Mouse (Mus musculus): ENCODE measurements around the gene Ugt1a6a. TPM values are rescaled to one million over a fixed set of nuclear protein-coding genes. Genes with fewer than 3 reads are reported as not detected.

The Ugt1a6a gene
- polyA plus RNA-seq, 1 experiment from 2014 or later = not detected

GRCm38 (mm10) chr1:88232664-88233380 is 98.2 kb downstream of the Ugt1a6a start:
- Histone ChIP-seq H3K27me3 (ENCODE audit: control insufficient read depth, insufficient read depth, low read length) (no peaks in the 10 kb centered on the region), H3K9ac (ENCODE audit: low read length) (no peak overlapping the region), H3K9me3 (ENCODE audit: control insufficient read depth, low read length) (peaks cover 93% of the 10 kb centered on the region), H3K4me3 (ENCODE audit: low read depth, low read length) (no peak overlapping the region), H3K4me2 (ENCODE audit: low read depth) (no peak overlapping the region), H3K36me3 (ENCODE audit: control insufficient read depth, insufficient read depth, low read length) (no peaks in the 10 kb centered on the region), H3K27ac (ENCODE audit: low read depth, low read length) (no peak overlapping the region), H3K4me1 (ENCODE audit: control insufficient read depth, insufficient read depth, low read length) (no peaks in the 10 kb centered on the region)
- ATAC-seq (ENCODE audit: insufficient read depth, low FRiP score, low TSS enrichment) = no peak
- DNase-seq (ENCODE audit: low spot score) = no peak
- 56% methylated on average over 3 of the region's 3 CpGs for WGBS

- WGBS = 70% methylated on average over 14 of the region's 14 CpGs
- DNase-seq (ENCODE audit: low spot score) (no peak), ATAC-seq (ENCODE audit: insufficient read depth, low FRiP score, low TSS enrichment) (no peak)
Measured at GRCm38 (mm10) chr1:88233421-88234247, 99.0 kb downstream of the Ugt1a6a start.

GRCm38 (mm10) chr1:88234248-88234610 is 99.6 kb downstream of the Ugt1a6a start:
- Histone ChIP-seq H3K4me3 (ENCODE audit: low read depth, low read length) (no peak overlapping the region), H3K4me1 (ENCODE audit: control insufficient read depth, insufficient read depth, low read length) (no peaks in the 10 kb centered on the region), H3K27me3 (ENCODE audit: control insufficient read depth, insufficient read depth, low read length) (no peaks in the 10 kb centered on the region), H3K27ac (ENCODE audit: low read depth, low read length) (no peak overlapping the region), H3K9ac (ENCODE audit: low read length) (no peak overlapping the region), H3K9me3 (ENCODE audit: control insufficient read depth, low read length) (peaks cover 96% of the 10 kb centered on the region), H3K4me2 (ENCODE audit: low read depth) (no peak overlapping the region), H3K36me3 (ENCODE audit: control insufficient read depth, insufficient read depth, low read length) (0 out of 2 replicates have a peak, but pooled peaks cover 2% of the 10 kb centered on the region)
- WGBS = 66% methylated on average over 4 of the region's 4 CpGs
- no peak for ATAC-seq (ENCODE audit: insufficient read depth, low FRiP score, low TSS enrichment)
- DNase-seq (ENCODE audit: low spot score) = no peak

More at GRCm38 (mm10) chr1:88233421-88234247, 99.0 kb downstream of the Ugt1a6a start:
- Histone ChIP-seq H3K36me3 (ENCODE audit: control insufficient read depth, insufficient read depth, low read length) (no peaks in the 10 kb centered on the region), H3K9ac (ENCODE audit: low read length) (no peak overlapping the region), H3K9me3 (ENCODE audit: control insufficient read depth, low read length) (peaks cover 92% of the 10 kb centered on the region), H3K27me3 (ENCODE audit: control insufficient read depth, insufficient read depth, low read length) (no peaks in the 10 kb centered on the region), H3K27ac (ENCODE audit: low read depth, low read length) (no peak overlapping the region), H3K4me1 (ENCODE audit: control insufficient read depth, insufficient read depth, low read length) (no peaks in the 10 kb centered on the region), H3K4me3 (ENCODE audit: low read depth, low read length) (no peak overlapping the region), H3K4me2 (ENCODE audit: low read depth) (no peak overlapping the region)

GRCm38 (mm10) chr1:88234646-88235045 is 100.0 kb downstream of the Ugt1a6a start:
- ATAC-seq (ENCODE audit: insufficient read depth, low FRiP score, low TSS enrichment) (no peak), DNase-seq (ENCODE audit: low spot score) (no peak)
- no peaks in the 10 kb centered on the region for H3K27me3 ChIP-seq (ENCODE audit: control insufficient read depth, insufficient read depth, low read length)
- H3K9ac ChIP-seq (ENCODE audit: low read length) = no peak overlapping the region
- H3K4me3 ChIP-seq (ENCODE audit: low read depth, low read length) = no peak overlapping the region
- H3K4me1 ChIP-seq (ENCODE audit: control insufficient read depth, insufficient read depth, low read length) = no peaks in the 10 kb centered on the region
- peaks cover 96% of the 10 kb centered on the region for H3K9me3 ChIP-seq (ENCODE audit: control insufficient read depth, low read length)
- H3K27ac ChIP-seq (ENCODE audit: low read depth, low read length) = no peak overlapping the region
- H3K4me2 ChIP-seq (ENCODE audit: low read depth) = no peak overlapping the region
- 42% methylated on average over 5 of the region's 5 CpGs for WGBS
- H3K36me3 ChIP-seq (ENCODE audit: control insufficient read depth, insufficient read depth, low read length) = 0 out of 2 replicates have a peak, but pooled peaks cover 2% of the 10 kb centered on the region

GRCm38 (mm10) chr1:88235046-88235893 is 100.7 kb downstream of the Ugt1a6a start:
- ATAC-seq (ENCODE audit: insufficient read depth, low FRiP score, low TSS enrichment) (no peak), DNase-seq (ENCODE audit: low spot score) (no peak)
- H3K27me3 ChIP-seq (ENCODE audit: control insufficient read depth, insufficient read depth, low read length) = no peaks in the 10 kb centered on the region
- 0 out of 2 replicates have a peak, but pooled peaks cover 2% of the 10 kb centered on the region for H3K36me3 ChIP-seq (ENCODE audit: control insufficient read depth, insufficient read depth, low read length)
- no peak overlapping the region for H3K4me2 ChIP-seq (ENCODE audit: low read depth)
- no peaks in the 10 kb centered on the region for H3K4me1 ChIP-seq (ENCODE audit: control insufficient read depth, insufficient read depth, low read length)
- H3K9ac ChIP-seq (ENCODE audit: low read length) = no peak overlapping the region
- H3K4me3 ChIP-seq (ENCODE audit: low read depth, low read length) = no peak overlapping the region
- peaks cover 96% of the 10 kb centered on the region for H3K9me3 ChIP-seq (ENCODE audit: control insufficient read depth, low read length)
- 66% methylated on average over 11 of the region's 11 CpGs for WGBS
- H3K27ac ChIP-seq (ENCODE audit: low read depth, low read length) = no peak overlapping the region

GRCm38 (mm10) chr1:88235894-88236415 is 101.3 kb downstream of the Ugt1a6a start:
- no peak for DNase-seq (ENCODE audit: low spot score)
- Histone ChIP-seq H3K27ac (ENCODE audit: low read depth, low read length) (no peak overlapping the region), H3K4me1 (ENCODE audit: control insufficient read depth, insufficient read depth, low read length) (no peaks in the 10 kb centered on the region), H3K9me3 (ENCODE audit: control insufficient read depth, low read length) (peaks cover 96% of the 10 kb centered on the region), H3K4me2 (ENCODE audit: low read depth) (no peak overlapping the region), H3K36me3 (ENCODE audit: control insufficient read depth, insufficient read depth, low read length) (0 out of 2 replicates have a peak, but pooled peaks cover 2% of the 10 kb centered on the region), H3K27me3 (ENCODE audit: control insufficient read depth, insufficient read depth, low read length) (no peaks in the 10 kb centered on the region), H3K9ac (ENCODE audit: low read length) (no peak overlapping the region), H3K4me3 (ENCODE audit: low read depth, low read length) (no peak overlapping the region)
- no peak for ATAC-seq (ENCODE audit: insufficient read depth, low FRiP score, low TSS enrichment)
- WGBS = 67% methylated on average over 4 of the region's 4 CpGs

GRCm38 (mm10) chr1:88237311-88237710 is 102.7 kb downstream of the Ugt1a6a start:
- WGBS = 82% methylated on average over 5 of the region's 5 CpGs
- Histone ChIP-seq H3K27ac (ENCODE audit: low read depth, low read length) (no peak overlapping the region), H3K36me3 (ENCODE audit: control insufficient read depth, insufficient read depth, low read length) (0 out of 2 replicates have a peak, but pooled peaks cover 2% of the 10 kb centered on the region), H3K4me3 (ENCODE audit: low read depth, low read length) (no peak overlapping the region), H3K4me2 (ENCODE audit: low read depth) (no peak overlapping the region), H3K9ac (ENCODE audit: low read length) (no peak overlapping the region), H3K27me3 (ENCODE audit: control insufficient read depth, insufficient read depth, low read length) (no peaks in the 10 kb centered on the region), H3K4me1 (ENCODE audit: control insufficient read depth, insufficient read depth, low read length) (no peaks in the 10 kb centered on the region), H3K9me3 (ENCODE audit: control insufficient read depth, low read length) (peaks cover 94% of the 10 kb centered on the region)
- ATAC-seq (ENCODE audit: insufficient read depth, low FRiP score, low TSS enrichment) (no peak), DNase-seq (ENCODE audit: low spot score) (no peak)

GRCm38 (mm10) chr1:88238771-88239170 is 104.2 kb downstream of the Ugt1a6a start:
- H3K4me3 ChIP-seq (ENCODE audit: low read depth, low read length) = no peak overlapping the region
- H3K36me3 ChIP-seq (ENCODE audit: control insufficient read depth, insufficient read depth, low read length) = 0 out of 2 replicates have a peak, but pooled peaks cover 2% of the 10 kb centered on the region
- WGBS = 81% methylated on average over 6 of the region's 6 CpGs
- no peak for DNase-seq (ENCODE audit: low spot score)
- peaks cover 94% of the 10 kb centered on the region for H3K9me3 ChIP-seq (ENCODE audit: control insufficient read depth, low read length)
- H3K27ac ChIP-seq (ENCODE audit: low read depth, low read length) = no peak overlapping the region
- H3K9ac ChIP-seq (ENCODE audit: low read length) = no peak overlapping the region
- no peak overlapping the region for H3K4me2 ChIP-seq (ENCODE audit: low read depth)
- no peak for ATAC-seq (ENCODE audit: insufficient read depth, low FRiP score, low TSS enrichment)
- no peaks in the 10 kb centered on the region for H3K4me1 ChIP-seq (ENCODE audit: control insufficient read depth, insufficient read depth, low read length)
- no peaks in the 10 kb centered on the region for H3K27me3 ChIP-seq (ENCODE audit: control insufficient read depth, insufficient read depth, low read length)

Measured in neural tube, embryonic 11.5 days (tissue).